Mouse (Mus musculus) left cerebral cortex, adult 18-20 months (tissue): Measurements from ENCODE around the gene Kif1b. TPM values are rescaled to one million over a fixed set of nuclear protein-coding genes. Genes with fewer than 3 reads are reported as not detected.
"Not testable (repeated sequence)": the region's sequence is repeated elsewhere in the genome, so short reads cannot be mapped to it uniquely, and the experiment has no call there.

ENCODE experiments used
- DNase-seq, 2 experiments: peaks; one replicate each; pipeline ENCODE4 v3.0.0; 2021 to 2022; ENCODE audit warnings: low spot score in 2 of 2, mixed read lengths in 1 of 2
- total RNA-seq, 2 experiments: library from RNA; stranded (reverse); gene quantifications; 2 replicates each; pipeline ENCODE4 v1.2.3; 2021

The Kif1b gene
- total RNA-seq, 2 experiments from 2014 or later: 429 to 451 TPM

GRCm38 (mm10) chr4:149277571-149277970, 29.9 kb downstream of the Kif1b start:
- no peak for DNase-seq

DNA sequence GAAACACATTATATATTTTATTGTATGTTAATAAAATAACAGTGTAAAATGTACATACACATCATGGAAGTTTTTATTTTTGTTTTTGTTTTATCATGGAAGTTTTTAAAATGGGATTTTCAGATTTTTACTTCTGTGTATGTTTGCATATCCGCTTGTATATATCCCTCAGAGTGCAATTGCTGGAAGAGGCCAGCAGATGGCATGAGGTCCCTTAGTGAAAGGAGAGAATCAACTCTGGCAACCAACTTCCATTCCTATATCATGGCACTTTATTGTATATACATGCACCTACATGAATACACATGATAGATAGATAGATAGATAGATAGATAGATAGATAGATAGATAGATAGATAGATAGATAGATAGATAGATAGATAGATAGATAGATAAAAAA, 34.4 kb downstream of the Kif1b start:
- no peak for DNase-seq

- no peak for DNase-seq
These were observed 37.0 kb downstream of the Kif1b start for GRCm38 (mm10) chr4:149270541-149270940.

DNA sequence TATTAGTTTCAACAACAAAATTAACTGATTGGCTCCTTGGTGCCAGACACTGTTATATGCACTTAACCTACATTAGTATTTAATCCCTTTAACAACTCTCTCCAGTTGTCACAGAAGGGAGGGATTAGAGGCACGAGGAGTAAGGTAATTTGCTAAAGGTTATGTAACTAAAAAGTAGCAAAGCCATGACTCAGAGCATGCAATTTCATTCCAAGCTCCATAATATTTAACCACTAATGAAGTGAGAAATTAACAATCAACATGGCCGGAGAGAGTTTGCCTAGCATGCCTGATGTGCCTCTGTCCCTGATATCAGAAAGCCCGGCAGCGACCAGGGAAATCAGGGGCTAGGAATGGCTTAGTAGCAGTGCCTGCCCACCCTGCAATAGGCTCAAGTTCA, 38.5 kb downstream of the Kif1b start:
- no peak for DNase-seq

DNA sequence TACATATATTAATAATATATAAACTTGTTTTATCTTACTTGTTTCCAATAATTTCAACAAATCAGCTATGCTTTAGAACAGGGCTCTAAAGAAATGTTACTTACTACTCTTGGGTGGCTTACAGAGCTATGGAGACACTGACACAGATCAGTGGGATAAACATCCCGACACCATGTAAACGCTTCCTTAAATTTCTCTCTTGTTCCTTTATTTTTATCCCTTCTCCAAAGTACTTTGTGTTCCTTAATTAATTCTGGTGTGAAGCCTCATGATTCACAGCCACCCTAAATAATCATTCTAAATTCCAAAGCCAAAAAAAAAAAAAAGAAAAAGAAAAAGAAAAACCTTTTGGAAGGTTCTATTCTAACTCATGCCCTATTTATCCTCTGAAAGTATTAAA, 42.6 kb downstream of the Kif1b start:
- DNase-seq: no peak

GRCm38 (mm10) chr4:149263218-149263617, 44.3 kb downstream of the Kif1b start:
- no peak for DNase-seq

DNA sequence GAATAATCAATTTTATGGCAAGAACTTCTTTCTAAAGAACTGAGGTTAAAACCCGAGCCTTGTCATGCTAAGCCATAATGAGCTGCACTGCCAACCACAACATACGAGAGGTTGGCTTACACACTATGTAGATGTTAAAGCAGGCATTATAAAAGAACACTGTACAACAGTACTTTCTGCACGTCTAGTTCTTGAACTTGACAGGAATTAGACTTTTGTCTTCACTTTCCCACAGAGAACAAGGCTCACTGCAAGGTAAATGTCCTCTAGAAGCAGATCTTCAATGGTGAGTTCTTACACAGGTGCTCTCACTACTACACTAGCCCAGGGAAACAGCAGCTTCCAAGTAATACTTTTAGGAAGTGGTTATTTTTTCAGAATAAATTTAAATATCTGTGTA, 46.0 kb downstream of the Kif1b start:
- DNase-seq: no peak

DNA sequence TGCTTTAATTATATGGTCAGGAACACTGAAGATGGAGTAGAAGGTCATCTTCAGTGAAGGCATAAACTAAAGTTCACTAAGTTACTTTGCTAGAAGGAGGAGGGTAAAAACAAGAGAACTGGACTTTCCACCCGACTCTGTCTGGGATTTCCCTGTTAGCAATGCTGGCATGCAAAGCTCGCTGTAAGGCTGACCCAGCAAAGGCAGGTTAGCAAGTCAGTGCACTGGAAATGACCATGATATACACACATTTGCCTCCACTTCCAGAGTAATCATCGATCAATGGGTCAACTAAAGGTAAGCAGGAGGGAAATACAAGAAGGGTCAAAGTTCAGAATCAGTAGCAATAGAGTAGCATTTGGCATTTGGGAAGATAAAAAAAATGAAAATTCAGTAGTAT, 46.6 kb downstream of the Kif1b start:
- DNase-seq: no peak

DNA sequence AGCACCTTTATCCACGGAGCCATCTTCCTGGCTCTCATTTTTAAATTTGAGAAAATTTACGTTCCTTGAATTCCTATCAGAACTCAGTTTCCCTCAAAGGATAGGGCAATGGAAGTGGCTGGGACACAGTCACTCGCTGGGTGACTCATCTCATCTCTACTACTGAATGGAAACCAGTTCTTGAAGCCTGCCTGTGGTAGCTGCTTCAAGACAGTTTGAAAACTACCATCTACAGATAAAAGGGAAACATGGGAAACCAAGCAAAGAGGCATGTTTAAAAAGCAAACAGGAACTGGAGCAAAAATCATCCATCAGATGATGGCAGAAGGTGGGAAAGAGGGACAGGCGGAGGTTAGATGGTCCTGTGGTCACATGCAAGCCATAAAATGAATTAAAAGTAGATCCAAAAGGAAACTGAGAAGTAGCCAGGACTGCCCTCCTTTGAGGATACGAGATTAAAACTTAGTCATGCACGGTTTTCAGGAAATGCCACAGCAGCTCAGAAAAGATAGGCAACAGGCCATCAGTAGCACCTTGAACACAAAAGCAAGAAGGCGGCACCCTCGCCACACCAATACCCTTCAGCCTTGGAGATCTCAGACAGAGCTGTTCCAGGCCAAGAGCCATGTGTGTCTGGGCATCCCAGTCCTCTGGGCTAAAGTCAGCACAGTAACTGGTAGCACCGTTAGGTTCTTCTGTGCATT, 48.0 kb downstream of the Kif1b start:
- DNase-seq: no peak

DNA sequence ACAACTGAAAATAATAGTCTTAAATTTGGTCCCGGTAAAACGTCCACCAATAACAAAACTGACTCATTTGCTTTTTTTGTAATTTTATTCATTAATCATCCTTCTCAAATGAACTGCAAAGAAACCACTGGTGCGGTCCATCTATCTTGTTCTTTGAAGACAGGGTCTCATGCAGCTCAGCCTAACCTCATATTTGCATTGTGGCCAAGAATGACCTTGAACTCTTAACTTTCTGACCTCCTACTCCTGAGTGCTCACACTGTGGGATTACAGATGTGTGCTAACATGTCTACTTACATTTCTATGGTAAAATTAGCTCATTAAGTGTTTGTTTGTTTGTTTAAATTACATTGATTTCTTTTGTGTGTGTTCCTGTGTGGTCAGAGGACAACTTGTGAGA, 48.6 kb downstream of the Kif1b start:
- no peak for DNase-seq

GRCm38 (mm10) chr4:149256511-149257300, 50.8 kb downstream of the Kif1b start:
- no peak for DNase-seq

DNA sequence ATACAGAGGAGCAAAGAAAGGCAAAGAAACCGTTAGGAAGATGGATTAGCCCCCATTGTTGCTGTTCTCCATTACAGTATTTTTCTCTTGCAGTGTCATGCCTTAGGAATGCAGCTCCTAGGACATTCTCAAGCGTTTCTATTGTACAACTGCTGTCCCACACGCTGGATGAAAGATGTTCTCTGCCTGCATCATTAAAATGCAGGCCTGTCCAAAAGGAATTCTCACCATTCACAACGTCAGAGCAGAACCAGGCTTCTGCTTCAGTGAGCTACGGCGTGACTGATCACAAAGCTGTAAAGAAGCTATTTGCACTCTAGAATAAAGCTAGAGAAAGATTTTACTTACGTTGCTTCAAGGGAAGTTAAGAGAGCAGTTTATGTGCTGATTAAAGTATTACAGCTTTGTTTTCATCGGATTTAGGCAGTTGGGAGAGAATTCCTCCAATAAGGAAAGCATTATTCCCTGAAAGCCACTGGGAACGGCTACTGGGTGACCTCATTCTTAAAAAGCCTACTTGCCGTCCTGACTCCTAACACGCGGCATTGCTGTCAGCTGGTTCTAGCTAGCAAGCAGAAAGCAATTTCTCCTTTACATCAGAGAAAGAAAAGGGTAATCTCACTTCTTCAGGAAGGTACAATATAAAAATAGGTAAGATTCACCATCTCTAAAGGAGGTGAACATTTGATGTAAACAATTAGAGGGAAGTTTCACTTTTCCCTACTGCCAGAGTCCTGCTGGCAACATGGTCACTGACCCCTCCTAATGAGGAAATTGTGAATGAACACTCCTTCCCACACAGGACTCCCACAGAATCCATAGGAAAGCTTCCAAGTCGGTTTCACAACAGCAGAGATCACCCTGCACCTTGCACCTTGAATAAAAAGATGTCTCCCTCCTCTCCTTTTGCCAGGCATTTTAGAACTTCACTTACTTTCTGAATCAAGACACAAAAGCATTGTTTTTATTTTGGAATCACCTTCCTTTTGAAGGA, 51.9 kb downstream of the Kif1b start:
- DNase-seq: no peak

- no peak for DNase-seq
These were observed 52.7 kb downstream of the Kif1b start for GRCm38 (mm10) chr4:149254827-149255226.

GRCm38 (mm10) chr4:149249311-149249710, 58.2 kb downstream of the Kif1b start:
- DNase-seq: no peak

GRCm38 (mm10) chr4:149247772-149248171, 59.7 kb downstream of the Kif1b start:
- DNase-seq: no peak

DNA sequence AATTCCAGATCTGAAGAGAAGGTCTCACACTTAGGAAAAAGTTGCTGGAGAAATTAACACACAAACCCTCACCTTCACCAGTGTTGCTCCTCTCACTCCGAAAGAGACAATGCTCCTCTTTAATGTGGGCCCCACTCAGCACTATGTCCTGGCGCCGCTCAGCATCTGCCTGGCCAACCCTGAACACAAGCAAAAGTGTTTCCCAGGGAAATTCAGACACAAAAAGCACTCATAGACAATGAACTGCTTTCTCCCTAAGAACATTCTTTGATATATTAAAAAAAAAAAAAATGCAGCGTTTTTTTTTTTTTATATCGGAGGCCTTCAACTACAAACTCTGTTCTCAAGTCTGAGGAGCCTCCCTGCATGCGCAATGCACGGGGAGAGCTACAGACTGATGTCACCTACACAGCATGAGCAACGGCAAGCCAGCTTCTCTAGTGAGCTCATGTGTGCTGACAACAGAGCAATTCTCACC, 60.3 kb downstream of the Kif1b start:
- DNase-seq: no peak

GRCm38 (mm10) chr4:149246578-149247155, 60.8 kb downstream of the Kif1b start:
- DNase-seq: no peak

DNA sequence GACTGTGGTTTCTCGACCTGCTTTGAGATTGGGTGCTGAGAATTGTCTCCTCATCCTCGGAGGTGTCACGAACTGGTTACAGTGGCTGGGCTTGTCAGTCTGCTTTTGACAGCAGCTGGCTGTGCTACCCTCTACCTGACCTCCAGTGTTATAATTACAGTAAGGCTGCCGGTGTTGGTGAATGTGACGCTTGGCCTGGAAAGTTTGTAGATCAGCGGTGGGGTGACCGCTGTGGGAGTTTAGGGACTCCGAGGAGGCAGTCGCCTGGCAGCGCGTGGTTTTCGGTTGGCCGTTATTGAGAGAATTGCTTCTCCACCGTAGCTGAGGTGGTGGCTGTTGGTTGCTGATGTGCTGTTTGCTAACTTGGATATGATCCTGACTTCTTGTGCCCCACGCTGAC, 70.5 kb downstream of the Kif1b start:
- DNase-seq: no peak

GRCm38 (mm10) chr4:149233938-149234337, 73.6 kb downstream of the Kif1b start:
- DNase-seq: no peak

DNA sequence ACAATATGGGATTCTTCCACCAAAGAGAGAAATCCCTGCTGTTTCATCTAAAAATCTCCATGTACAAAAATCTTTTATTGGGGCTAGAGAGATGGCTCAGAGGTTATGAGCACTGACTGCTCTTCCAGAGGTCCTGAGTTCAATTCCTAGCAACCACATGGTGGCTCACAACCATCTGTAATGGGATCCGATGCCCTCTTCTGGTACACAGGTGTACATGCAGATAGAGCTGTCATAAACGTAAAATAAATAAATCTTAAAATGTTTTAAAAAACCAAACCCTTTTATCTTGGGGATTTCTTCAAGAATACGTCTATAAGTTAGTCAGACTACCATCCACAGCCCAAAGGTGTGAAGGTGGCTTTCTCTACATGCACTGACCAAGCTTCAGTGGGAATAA, 78.8 kb downstream of the Kif1b start:
- DNase-seq: not testable (repeated sequence)

DNA sequence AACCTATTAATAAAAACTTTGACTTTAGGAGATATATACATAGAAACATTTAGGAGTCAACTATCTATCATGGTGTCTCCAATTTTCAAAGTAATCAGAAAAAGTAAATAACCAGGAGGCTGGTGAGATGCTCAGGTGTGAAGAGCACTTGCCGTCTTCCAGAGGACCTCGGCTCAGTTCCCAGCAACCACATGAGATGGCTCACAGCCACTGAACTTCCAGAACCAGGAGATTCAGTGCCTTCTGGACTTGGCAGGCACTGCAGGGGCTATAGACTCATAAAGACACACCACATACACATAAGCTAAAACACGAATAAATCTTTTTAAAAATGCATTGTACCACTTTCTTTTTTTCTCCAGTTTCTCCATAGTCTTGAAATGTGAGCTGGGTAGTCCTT, 79.2 kb downstream of the Kif1b start:
- no peak for DNase-seq
